Mouse (Mus musculus): Measurements from ENCODE around the gene Rreb1.

Rreb1 gene

DNA sequence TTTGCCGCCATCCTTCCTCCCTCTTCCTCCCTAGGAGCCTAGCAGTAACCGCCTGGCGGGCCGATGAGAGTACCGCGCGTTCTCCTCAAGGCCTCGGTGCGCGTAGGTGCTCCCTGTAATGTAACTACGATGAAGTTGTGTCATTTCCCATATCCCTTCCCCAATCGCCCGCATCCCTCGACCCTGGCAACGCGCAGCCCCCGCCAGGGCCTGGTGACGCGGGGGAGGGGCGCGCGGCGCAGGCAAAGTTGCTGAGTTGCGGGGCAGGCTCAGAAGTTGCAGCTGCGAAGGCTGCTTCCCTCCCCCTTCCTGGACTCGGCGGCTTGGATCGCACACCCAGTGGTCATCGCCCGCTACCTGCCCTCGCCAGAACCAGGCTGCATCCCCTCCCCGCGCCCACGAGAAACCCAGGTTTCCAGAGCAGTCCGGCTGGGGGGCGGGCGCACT is at the start of gene Rreb1:
Gene Rreb1 (plus strand): TSS at position 254 of the 447 bp plus-strand sequence.
- DNase-seq, result peak; percentile 30 to 36

DNA sequence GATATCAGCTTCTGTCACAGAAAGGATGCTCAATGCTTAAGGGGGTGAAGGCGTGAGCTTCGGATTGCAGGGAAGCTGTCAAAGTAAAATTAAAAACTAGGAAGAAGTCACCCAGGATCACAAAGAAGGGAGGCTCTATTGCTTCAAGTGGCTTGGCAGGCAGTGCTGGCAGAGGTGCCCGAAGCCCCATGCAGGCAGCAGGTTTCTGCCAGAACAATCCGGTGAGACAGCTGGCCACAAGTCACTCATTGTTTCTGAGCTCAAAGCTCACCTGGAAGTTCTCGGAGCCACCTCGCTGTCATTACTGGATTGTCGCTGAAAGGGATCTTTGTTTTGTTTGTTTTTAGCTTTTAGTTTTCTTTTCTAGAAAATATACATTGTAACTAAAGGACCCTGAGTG is 49.6 kb upstream of the Rreb1 start:
- DNase-seq, result peak; percentile 39 to 51

DNA sequence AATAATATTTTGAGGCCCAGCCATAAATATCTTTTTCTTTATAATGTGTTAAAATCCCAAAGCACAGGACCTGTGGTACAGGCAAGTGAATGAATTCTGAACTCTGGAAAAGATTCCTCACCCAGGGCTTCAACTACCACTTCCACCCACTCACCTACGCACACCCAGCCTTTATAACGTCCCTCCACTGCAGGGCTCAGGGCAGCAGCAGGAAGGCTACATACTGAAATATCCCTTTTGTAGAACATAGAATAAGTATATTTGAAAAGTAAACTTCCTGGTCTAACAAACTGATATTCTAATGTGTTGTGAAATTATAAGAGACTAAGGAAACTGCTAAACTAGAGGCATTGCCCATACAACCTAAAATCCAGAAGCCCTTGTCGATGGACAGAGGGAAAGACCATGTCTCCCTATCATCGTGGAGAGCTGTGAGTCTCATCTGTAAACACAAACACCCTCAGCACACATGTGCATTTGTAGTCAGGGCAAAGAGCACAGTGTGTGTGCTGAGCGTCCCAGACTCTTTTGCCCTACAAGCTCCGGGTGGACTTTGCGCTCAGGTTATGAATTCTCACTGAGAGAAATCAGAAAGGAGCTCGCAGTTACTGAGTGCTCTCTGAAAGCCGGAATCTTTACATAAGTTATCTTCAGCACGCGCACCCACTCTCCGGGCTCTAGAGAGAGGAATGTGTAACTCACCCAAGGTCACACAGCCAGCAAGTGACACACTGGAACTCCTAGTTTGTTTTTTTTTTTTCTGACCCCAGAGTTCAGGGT is 46.1 kb upstream of the Rreb1 start:
- no peak for DNase-seq

DNA sequence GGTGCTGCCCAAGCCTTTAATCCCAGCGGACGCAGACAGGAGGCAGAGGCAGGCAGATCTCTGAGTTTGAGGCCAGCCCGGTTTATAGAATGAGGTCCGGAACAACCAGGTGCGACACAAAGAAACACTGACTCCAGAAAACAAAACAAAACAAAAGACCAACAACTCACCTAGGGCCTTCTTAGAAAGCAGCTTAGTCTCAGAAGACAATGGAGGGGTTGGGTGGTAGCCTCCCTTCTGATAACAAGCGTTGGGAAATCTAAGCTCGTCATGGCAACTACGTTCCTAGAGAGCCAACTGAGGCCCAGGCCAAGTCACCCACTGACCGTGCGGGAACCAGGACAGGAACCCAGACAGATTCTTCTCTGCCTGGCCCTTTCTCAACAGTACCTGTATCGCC is 43.7 kb upstream of the Rreb1 start:
- DNase-seq, result no peak

DNA sequence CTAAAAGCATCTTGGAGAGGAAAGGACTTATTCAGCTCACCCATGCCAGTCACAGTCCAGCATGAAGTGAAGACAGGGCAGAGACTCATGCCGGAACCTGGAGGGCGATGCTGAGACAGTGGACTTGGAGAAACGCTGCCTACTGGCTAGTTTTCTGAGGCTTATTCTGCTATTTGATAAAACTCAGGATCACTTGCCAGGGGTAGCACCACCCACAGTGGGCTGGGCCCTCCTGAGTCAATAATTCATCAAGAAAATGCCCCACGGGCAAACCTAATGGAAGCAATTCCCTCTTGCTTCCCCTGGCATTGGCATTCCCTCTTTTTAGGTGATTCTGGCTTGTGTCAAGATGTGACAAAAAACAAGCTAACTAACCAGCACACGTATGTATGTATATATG is 38.1 kb upstream of the Rreb1 start:
- DNase-seq, result no peak

DNA sequence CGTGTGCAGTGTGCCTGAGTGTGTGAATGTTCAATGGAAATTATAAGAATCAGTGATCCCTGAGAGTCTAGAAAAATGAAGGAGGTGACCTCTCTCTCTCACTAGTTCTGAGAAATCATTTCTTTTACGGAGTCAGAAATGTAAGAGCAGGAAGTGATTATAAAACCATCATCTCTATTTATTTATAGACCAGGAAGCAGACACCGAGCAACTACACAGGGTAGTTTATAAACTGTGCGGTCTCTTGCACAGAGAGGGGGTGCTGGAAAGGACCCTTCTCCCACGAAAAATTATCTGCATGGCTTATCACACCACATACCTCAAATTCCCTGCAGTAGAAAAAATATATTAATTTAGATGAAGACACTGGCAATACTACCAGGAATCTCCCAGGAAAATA is 37.4 kb upstream of the Rreb1 start:
- DNase-seq, result no peak

DNA sequence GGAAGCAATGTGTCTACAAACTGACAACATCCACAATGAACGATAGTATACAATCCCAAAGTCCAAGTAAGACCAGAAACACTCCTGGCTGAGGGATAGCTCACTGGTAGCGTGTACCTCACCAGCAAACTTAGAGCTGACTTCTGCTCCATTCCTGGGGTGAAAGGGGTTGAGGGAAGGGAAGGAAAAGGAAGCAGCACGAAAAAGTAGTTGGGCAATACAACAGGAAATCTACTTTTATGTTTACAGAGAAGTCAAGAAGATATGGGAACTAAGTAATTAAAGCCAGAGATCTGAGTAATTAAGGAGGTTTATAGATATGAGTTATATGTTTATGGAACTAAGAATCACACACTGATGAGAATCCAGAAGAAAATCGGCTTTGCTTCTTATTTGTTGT is 36.0 kb upstream of the Rreb1 start:
- no peak for DNase-seq

DNA sequence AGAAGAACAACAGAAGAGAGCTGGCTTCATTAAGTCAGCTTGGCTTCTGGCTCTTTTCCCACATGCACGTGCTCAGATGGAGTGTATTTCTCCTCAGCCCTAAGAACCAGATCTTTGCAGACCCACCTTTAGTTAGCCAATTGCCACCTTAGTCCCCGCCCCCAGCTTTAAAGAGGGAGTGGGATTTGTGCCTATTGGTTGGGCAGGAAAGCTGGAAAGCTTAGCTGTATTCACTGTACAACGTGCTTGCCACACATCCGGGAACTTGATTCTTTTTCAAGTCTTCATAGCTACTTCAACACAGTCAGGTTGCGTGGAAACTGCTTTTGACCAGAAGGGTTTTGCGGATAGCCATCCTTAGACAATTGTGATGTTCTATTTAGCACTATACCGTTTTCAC is 30.7 kb upstream of the Rreb1 start:
- no peak for DNase-seq

DNA sequence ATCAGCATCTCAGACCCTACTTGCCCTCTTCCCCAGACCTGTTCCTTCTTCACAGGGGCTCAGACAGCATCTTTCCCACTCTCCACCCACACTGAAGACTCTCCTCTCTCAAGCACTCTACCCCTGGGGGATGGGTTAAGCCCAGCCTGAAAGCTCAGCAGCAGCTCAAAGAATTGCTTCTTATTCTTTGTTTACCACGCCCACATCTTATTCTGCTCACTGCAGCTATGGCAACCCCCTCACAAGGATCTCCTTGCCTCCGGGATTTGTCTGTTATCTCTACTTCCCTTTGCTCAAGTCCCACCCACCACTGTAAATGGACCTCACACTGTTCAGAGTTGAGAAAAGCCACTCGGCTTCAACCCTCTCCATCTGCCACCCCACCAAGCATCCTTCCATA is 28.7 kb upstream of the Rreb1 start:
- DNase-seq, result no peak

DNA sequence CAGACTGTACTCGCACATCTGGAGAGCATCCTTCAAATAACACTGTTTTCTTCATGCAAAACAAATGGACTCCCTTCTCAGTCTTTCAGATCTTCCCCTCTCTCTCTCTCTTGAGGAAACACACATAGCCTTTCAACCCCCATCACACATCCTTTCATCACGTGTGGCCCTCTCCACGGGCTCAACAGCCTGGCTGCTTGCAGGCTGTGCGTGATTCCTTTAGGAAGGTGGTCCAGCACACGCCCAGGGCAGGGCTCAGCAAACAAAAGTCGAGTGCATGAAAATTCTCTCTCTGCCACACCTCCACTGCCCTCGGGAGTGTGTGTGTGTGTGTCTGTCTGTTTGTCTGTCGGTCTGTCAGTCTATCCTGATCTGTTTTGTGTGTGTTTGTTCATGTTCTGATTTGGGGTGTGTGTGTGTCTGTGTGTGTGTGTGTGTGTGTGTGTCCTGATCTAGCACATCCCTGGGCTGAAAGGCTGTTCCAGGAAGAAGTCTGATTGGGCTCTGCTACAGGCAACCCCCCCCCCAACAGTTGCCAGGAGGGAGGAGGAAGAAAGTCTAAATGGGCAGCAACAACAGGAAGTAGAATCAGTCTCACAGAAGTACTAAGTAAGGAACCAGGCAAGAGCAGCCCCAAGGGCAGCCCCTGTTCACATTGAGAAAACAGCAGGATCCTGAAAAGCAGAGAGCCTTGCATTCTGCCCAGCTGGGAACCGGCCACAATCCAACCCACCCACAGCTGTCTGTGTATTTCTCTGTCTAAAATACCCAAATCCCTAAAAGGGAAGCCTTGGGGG is 26.8 kb upstream of the Rreb1 start:
- DNase-seq, result peak in 1 of 2 experiments; percentile 11

DNA sequence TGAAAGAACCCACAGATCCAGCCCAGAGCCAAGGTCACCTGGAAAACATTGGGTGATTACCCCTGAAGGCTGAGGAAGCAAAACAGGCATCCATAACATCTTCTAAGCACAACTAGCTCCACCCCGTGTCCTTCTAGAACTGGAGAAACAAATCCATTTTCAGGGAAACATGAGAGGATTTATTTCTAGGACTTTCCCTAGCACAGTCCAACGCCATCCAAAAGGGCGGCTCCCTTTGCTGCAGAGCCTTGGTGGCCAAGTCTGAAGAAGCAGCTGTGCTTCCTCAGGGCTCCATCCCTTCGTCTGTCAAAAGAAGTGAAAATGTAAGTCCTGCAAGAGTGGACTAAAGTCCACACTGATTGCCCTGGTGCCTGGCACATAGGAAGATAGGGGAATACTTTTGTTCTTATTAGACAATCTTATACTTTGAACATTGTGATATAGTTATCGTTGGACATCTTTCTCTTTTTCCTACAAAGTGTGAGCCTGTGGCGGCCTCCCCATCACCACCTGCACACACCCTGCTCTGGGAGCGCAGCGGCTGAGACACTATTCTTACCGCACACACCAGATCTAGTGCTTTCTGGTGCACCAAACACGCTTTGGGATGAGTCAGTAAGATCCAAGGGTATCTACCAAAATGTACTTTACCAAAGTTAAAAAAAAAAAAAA is 18.7 kb upstream of the Rreb1 start:
- DNase-seq, result no peak

DNA sequence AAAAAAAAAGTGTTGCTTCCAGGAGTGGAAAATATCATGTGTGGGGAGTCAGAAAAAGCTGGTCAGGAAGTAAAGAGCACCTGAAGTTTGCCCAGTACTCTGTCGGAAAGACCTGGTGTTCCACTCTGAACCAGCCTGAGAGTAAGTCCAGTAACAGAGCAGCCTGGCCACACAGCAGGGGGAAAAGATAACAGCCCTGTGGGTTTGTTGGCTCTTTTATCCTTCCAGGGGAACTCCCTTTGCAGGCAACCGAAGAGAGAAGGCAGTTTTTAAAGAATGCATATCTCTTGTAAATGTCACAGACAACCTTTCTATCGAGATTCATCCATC is 18.2 kb upstream of the Rreb1 start:
- peak in 1 of 2 experiments; percentile 14 for DNase-seq

DNA sequence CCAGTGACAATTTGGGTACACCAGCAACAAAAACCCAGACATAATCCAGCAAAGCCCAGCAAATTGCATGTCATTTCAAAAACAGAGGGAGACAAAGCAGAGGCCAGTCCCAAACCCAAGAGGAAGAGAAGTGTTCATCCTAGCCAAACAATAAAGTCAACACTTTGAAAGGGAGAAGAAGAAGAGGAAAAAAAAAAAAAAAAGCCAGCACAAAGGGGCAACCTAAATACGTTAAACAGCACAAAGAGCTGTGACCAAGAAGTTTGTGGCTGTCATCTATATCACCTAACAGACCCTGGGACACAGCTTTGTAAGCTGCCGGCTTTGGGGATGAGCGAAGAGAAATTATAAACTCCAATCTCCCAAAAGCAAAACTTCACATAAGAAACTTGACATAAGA is 17.8 kb upstream of the Rreb1 start:
- DNase-seq, result no peak

DNA sequence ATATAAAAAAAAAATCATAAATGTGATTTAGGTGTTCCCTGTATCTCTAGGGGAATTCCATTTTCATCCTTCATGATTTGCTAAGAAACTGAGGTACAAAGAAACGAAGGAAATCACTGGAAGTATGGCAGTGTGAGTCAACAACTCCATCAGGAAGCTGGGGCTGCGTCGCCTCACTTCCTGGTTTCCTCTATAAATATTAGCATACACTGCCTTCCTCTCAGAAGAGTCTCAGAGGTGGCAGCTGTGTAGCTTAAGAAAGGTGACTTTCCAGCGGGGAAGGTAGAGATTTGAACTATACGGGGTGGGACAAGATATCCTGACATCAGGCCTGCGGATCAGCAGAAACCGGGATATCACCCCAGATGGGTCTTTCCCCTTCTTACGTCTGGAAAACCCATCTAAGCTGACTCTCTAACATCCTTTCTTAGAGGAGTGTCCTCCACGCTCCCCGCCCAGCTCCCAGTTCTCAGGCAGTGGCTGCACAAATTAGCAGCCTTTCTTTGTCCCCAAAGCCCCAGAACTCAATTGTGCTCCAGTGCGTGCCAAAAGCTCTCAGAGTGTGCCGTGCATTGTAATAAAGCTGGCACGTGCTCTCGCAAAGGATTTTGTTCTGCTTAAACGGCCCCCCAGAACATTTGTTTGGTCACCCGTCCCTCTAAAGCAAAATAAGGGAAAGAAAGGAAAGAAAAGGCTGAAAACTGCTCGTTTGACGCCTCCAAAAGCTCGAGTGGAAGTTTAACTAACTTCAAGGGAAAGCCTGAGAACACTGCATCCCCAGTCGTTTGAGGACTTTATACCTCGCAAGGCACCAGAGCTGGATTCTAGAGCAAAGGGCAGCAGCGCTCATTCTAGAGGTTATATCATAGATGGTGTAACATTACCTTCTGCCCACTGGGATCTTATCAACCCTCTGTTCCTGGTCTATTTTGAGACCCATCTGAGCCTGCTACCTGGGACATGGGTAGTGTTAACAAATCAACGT is 17.0 kb upstream of the Rreb1 start:
- DNase-seq, result peak in 1 of 2 experiments; percentile 5

DNA sequence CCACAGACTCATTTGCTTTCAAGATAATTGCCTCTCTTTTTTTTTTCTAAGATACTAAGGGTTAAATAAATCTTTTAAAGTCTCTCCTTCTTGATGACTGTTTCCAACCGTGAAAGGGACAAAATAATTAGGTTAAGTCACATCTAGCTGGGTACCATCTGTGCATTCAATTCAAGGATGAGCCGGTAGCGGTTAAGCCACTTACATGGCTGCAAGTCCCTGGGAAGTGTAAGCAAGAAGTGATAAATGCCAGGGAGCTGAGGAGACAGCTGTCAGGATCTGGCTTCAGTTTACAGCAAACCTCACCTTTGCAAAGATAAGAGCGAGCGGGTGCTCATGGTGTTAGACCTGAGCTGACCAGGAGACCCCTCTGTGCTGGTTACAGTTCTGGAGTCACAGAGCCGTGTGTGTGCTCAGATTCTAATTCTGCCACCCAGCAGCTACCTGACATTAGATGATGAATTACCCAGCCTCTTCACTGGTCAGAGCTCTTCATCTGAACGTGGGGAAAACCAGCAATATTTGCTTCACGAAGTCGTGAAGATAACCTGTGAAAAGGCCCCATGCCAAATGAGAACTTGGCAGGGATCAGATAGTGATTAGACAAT is 14.3 kb upstream of the Rreb1 start:
- DNase-seq, result peak in 1 of 2 experiments; percentile 13

DNA sequence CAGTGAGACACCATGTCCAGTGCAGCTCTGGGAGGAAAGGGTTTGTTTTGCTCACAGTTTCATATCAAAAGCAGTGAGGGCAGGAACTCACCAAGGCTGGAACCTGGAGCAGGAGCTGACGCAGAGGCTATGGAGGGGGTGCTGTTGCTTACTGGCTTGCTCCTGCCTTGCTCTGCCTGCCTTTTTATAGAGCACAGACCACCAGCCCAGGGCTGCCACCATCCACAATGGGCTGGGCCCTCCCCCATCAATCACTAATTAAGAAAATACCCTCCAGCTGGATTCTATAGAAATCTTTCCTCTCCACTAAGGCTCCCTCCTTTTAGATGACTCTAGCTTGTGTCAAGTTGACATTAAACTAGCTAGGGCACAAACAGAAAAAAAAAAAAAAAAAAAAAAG is 8.4 kb upstream of the Rreb1 start:
- no peak for DNase-seq

DNA sequence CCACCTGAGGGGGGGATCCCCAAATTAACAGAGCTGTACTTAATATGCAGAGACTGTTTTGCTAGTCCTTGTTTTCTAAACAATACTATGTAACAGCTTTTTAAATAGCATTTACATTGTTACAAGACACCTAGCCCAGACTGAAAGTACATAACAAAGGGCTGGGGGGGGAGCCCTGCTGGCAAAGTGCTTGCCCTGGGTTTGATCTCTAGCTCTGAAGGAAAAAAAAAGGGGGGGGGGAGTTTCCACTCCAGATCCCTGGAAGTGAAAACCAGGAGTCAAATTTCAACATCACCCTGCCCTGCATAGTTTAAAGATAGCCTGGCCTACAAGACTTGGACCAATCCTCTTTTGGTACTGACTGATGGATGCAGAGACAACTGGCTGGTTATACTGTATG is 4.7 kb upstream of the Rreb1 start:
- no peak for DNase-seq

DNA sequence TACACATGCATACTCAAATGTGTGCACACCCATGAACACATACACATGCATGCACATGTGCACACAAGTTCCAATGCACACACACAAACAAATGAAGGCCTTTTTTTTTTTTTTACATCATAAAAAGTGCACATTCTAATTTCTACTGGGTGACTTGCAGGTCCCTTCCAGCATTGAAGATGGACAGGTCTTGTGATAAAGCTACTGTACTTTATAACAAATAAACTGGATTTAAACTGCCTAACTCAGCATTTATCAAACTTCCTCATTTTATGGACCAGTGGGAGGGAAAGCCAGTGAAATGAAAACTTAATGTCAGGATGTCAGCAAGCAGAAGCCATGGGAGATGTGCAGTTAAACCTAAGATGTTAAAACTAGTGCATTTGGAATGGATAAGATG is 1.5 kb upstream of the Rreb1 start:
- no peak for DNase-seq

DNA sequence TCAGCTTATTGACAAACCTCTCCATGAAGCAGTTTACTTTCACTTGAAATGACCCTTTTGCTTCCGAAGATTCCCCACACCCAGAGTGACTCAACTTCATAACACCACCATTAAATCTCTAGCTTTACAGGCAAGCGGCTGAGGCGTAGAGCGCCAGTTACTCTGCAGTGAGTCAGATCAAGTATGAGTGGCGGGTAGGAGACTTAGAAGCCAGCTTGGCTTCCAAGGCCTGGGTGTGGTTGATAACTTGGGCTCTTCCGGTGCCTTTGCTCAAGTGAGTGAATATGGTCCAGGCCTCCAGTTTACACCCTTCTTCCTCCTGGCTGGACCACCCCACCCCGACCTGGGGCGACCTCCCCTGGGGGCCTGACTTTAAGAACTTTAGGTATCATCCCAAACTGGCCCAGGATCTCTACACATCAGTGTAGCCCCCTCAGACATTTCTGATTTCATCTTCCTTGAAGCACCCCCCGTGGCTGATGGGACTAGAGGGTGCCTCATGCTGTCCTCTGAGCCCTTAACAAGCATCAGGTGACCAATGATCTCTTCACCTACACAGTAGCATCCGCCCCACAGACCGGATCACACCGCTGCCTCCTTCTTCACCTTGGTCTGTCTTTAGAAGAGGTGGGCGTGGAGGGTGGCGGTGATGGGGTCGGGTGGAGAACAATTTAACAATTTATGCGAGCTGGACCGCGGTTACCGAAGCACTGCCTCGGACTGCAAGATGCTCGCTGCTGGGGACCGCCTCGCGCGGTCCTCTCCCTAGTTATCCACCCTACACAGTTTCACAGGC is 651 bp upstream of the Rreb1 start:
- DNase-seq, result no peak

DNA sequence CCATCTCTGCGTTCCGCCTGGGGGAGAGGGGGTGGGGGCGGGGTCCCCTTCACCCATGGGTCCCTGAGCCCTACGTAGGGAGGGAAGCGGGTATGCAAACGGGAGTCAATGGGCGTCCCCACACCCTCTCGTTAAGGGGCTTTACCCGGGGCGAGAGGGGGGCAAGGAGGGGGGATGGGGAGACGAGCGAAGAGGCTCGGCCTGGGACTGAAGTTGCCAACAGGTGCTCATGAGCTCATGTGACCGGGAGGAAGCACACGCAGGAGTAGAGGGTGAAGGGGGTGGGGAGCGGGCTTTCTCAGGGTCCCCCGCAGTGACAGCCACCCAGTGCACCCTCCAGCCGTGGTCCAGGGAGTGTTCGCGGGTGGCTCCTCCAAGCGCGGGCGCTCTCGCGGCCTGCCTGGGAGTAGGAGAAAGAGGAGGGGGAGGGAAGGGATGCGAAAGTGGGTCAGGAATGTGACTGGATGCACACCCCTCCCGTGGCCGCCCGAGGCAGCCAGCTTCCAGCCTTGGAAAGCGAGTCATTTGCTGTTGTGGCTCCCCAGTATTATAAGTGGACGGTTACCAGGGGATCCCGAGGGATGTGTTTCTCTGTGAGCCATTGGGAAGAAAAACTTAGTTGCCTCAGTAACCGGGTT is 513 bp downstream of the Rreb1 start:
- DNase-seq, result peak; percentile 20 to 29

DNA sequence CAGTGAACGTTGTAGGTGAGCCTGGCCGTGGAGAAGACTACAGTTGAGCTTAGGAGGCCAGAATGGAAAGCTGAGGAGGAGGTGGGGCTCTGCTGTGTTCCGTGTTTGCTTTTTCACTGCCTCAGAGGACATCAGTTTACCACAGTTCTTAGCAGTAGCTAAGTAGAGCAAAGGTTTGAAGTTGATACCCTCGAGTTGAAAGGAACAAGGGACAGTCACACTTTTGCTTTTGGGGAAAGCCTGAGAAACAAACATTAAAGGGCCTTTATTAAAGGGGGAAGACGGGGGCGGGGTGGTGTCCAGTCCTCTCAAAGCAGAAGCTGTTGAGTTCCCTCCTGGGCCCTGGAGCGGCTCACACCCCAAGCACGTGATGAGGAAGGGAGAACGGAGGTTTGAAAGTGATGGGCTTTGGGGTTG is 1.1 kb downstream of the Rreb1 start:
- DNase-seq, result no peak

All from cerebellum, postnatal 14 days (tissue).